Mouse (Mus musculus) thymus, postnatal 0 days (tissue): ENCODE data around the gene Alas2. TPM values are rescaled to one million over a fixed set of nuclear protein-coding genes. Genes with fewer than 3 reads are reported as not detected.
A peak's percentile ranks its signal among the peaks of the same experiment; 100 is the strongest.

Experiments
- DNase-seq: peaks from one replicate; pipeline ENCODE4 v3.0.0-alpha.2; 2015; ENCODE audit warnings: low spot score
- polyA plus RNA-seq: library from polyadenylated mRNA; unstranded; fragments of >200 nt; fragmentation: Nextera tagmentation; extraction: Ambion mirVana; gene quantifications from 2 replicates; pipeline ENCODE4 v1.2.1, GENCODE M21; 2015

The Alas2 gene
- polyA plus RNA-seq = 8.1 and 8.5 TPM in 2 replicates

- no peak for DNase-seq
Measured at GRCm38 (mm10) chrX:150547239-150547638, at the start of gene Alas2. Gene Alas2 (plus strand): TSS chrX:150547375.

- no peak for DNase-seq
Measured at GRCm38 (mm10) chrX:150508696-150509095, 38.5 kb upstream of the Alas2 start.

- peak; percentile 31 for DNase-seq
Measured at GRCm38 (mm10) chrX:150510631-150511030, 36.5 kb upstream of the Alas2 start.

DNA sequence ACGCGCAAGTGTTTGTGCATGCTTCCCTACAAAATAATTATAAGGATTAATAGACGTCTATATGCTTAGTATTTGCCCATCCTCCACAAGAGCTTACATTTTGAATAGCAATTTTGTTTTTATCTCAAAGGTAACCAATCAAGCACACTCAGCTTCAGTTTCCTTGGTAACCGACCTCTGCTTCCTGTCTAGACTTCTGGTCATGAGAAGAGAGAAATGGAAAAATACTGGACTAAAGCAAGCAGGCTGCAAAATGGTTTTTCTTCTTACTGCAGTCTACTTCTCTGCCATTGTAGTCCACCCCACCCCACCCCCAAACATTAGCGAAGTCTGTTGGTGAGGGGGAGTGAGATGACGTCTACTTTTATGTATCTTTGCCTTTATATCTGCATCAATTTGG lies 35.9 kb upstream of the Alas2 start:
- no peak for DNase-seq

DNA sequence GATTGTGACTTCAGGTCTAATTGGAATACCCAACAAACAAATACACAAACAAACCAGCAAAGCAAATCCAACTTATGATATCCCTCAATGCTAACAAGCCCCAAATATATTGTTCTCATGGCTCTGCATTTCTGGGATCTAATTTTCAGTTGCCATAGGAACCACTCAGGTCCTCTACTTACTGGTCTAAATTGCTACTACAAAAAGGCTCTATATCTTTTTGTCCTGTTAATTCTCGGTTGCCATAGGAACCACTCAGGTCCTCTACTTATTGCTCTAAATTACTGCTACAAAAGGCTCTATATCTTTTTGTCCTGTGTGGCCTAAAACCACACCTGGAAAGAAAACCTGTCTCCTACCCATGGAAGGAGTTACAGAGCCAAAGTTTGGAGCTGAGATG lies 33.0 kb upstream of the Alas2 start:
- DNase-seq = no peak

DNA sequence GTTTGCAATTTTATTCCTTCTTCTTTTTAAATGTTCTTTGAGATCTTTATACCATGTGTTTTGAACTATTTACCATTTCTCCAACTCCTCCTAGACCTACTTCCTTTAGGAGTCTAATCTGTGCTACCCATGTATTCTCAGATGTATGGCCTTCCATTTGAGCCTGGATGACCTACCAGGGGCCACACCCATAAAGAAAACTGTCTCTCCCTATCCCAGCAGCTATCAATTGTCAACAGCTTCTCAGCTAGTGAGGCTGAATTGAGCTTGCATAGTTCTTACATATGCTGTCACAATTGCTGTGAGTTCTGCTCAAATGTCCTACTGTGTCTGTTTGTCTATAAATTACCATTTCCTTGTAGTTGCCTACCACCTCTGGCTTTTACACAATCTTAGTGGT lies 31.2 kb upstream of the Alas2 start:
- DNase-seq = no peak

DNA sequence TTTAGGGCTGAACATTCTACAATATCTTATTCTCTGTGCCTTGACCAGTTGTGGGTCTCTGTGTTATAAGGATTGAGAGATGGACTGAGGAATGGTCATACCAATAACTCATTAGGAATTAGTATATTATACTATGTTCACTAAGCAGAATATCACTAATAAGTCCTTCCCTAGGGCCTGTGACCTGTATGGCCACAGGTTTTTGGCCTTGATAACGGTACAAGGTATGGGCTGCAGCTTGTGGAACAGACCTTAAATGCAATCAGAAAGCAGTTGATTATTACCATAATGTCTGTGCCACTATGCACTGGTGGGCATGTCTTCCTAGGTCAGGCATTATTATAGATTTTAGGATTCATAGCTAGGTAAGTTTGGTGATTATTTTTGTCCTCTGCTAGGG lies 30.7 kb upstream of the Alas2 start:
- no peak for DNase-seq

- DNase-seq = no peak
Measured at GRCm38 (mm10) chrX:150540111-150540510, 7.1 kb upstream of the Alas2 start.

- no peak for DNase-seq
Measured at GRCm38 (mm10) chrX:150541684-150542083, 5.5 kb upstream of the Alas2 start.

GRCm38 (mm10) chrX:150549639-150550038 lies 2.5 kb downstream of the Alas2 start:
- no peak for DNase-seq

DNA sequence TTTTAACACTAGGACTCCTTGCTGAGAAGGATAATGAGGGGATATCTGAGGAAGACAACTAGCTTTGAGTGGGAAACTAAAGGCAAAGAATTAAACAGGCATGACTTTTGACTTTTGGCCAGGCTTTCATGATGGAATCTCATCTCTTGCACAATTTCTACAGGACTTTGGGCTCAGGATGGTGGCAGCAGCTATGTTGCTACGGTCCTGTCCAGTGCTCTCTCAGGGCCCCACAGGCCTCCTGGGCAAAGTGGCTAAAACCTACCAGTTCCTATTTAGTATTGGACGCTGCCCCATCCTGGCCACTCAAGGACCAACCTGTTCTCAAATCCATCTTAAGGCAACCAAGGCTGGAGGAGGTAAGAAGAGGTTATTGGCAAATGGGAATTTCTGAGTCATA lies 4.8 kb downstream of the Alas2 start:
- DNase-seq = no peak

DNA sequence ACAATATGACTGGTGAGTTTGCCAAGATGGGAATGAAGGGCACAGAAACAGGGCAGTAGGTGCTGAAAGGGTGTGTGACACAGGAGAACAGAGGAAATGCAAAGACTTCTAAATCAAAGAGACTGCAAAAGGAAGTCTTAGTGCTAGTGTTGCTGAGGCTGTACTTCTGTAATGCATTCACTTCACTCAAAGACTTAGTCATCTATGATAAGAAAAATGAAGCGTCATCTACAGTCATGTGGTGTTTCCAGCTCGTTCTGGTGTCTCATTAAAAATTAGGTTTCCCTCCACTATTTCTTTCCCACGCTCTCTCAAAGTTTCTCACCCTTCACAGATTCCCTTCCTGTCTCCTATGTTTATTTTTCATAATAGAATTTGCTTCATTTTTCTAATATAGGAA lies 6.9 kb downstream of the Alas2 start:
- DNase-seq = no peak

GRCm38 (mm10) chrX:150564644-150565357 lies 17.6 kb downstream of the Alas2 start:
- DNase-seq = no peak

- DNase-seq = no peak
Measured at GRCm38 (mm10) chrX:150581921-150582320, 34.7 kb downstream of the Alas2 start.

DNA sequence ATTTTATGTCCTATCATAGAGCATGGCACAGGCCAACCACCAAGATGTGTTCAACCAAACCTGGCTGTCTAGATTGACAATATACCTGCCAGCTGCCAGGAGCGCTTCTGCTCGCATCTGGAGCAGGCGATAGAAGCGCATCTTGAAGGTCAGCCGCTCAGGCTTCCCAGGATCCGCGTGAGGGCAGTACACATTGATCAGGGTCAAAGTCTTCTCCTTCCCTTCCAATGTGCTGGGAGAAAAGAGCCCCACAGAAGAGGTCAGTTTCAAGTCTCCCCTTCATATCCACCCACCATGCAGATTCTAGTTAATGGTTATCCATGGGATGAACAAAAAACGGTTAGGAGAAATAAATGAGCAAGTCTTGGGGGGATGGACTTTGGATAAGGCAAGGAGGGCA lies 37.9 kb downstream of the Alas2 start:
- no peak for DNase-seq

DNA sequence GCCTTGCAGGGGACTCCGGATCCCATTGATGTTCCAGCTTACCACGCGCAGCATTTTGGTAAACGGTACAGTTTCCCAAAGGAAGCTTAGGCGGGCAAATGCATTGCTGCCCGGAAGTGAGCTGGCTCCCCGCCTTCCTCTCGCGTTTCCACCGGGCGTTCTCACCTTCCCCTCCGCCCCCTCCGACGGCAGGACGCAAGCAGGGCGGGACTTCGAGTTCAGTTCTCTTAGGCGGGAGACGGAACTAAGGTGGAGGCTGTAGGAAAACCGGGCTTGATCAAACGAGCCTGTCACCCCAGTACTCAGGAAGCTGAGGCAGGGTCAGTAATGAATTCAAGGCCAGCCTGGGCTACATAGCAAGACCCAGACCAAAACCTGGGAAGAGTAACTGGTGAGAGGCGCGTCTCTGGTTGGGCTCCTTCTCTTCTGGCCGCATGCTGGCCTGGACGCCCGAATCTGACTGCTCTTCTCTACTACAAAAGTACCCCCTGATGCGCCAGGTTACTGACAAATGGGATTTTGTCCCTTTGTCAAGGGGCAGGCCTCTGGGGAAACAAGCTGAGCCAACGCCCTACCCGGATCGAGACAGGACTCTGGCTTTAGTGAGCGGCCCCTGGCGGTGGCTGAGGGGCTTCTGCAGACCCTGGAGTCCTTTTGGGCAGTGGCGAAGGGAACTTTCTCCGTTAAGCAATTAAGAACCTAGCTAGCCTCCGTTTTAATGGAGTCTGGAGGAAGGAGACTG lies 41.0 kb downstream of the Alas2 start, which contains the start of gene Pfkfb1:
Gene Pfkfb1 (plus strand): TSS at position 207 of the 742 bp plus-strand sequence.
- peak; percentile 72 for DNase-seq

DNA sequence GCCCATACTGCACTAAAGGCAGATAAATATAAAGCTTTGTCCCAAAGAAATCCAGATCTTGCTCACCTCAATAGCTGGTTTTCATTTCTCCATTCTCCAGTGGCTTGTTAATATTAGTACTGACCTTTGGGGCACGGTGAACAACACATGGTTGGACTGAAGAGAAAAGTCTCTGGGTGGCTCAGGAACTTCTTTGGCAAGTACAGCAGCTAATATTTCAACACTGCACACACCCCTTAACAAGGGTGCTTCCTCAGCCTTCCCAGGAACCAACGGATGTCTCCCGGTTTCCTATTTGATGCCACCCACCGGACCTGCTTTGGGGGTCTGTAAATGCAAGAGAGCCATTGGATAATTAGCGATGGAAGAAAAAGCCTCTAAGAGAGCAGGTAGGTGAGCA lies 42.5 kb downstream of the Alas2 start, which contains the start of gene Apex2:
Gene Apex2 (minus strand): TSS at position 173 of the 400 bp plus-strand sequence.
- no peak for DNase-seq

DNA sequence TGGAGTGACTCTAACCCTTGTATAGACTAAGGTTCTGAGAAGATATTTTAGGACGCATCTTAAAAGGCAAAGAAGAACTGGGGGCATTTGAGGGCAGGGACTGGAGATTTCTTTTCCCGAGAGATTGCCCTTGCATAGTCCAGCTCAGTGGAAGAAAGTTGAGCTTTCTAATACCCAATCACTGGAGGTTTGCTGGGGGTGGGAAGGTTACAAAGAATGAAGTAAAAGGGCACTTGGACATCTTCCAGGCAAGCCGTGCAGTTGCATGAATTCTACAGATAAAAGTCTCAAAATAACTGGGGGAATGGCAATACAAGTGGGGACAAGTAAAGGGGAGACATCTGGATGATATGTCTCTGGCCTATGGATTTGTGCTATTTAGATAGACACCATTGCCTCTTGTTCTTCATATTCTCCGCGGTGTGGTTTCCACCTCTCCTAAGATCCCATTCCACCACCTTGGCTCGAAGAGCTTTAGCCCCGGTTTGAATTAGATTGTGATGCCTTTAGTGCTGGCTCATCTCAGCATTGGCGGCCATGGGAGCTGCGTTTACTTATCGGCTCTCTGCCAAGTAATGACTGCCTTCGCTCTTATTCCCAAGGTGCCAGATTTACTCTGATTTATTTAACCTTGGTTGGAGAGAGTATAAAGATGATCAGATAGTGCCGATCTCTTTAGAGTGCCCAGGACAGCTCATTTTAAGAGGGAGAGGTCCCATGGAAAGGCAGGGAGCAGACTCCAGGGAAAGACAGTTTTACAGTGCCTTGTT lies 46.3 kb downstream of the Alas2 start:
- no peak for DNase-seq

- no peak for DNase-seq
Measured at GRCm38 (mm10) chrX:150594176-150594575, 47.0 kb downstream of the Alas2 start.

DNA sequence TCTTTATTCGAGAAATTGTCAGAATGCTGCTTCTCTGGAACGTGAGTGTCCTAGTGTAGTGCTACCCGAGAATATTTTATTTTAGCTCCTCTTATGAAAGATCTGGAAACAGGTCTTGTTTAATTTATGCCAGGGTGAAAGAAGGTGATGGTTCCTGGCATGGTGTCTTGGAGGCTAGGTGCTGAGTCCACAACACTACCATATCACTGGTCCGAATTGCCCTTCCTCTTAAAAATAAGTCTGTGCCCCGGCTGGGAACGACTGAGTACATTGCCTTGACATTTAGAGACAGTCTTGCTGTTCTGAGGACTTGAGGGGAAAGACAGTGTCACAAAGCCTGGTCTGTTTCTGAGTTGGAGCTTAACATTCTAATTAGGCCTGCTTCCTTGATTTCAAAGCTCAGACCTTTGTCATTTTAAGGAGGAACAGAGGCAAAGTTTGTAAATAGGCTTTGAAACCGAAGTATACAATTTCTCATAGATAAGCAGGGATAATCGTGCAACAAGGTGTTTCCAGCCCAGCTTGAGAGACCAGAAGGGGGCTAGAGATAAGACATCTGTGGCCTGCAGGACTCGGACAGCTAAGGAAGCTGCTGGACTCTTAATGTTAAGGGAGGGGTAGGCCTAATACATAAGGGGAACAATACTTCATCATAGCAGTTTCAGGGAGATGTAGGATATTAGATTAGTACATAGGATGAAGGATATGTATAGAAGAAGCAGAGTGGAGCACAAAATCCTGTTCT lies 48.0 kb downstream of the Alas2 start:
- DNase-seq = no peak

- DNase-seq = no peak
Measured at GRCm38 (mm10) chrX:150598882-150599281, 51.7 kb downstream of the Alas2 start.
